Mouse (Mus musculus) C2C12 (cell line): ENCODE measurements around the gene Gpr84. TPM values are rescaled to one million over a fixed set of nuclear protein-coding genes. Genes with fewer than 3 reads are reported as not detected.

Experiments
- H3K27me3 ChIP-seq: one replicate; pipeline ENCODE4 v1.6.1; 2011; ENCODE audit not compliant: control insufficient read depth, insufficient read depth, insufficient read length
- H3K36me3 ChIP-seq: one replicate; pipeline ENCODE4 v1.6.1; 2011; ENCODE audit not compliant: control insufficient read depth, insufficient read depth
- H3K4me3 ChIP-seq: one replicate; pipeline ENCODE4 v1.5.1; 2011; ENCODE audit warnings: mild to moderate bottlenecking, control low read depth; ENCODE audit not compliant: poor library complexity, insufficient read depth, severe bottlenecking
- H3K79me2 ChIP-seq: one replicate; pipeline ENCODE4 v1.6.1; 2011; ENCODE audit not compliant: control insufficient read depth, insufficient read depth
- H3K79me3 ChIP-seq: one replicate; pipeline ENCODE4 v1.6.1; 2011; ENCODE audit warnings: low read depth, control low read depth
- H3ac ChIP-seq: one replicate; pipeline ENCODE3; 2011; ENCODE audit warnings: low read depth; ENCODE audit not compliant: control insufficient read depth, insufficient read length
- CEBPB ChIP-seq: IDR thresholded peaks from one replicate; pipeline ENCODE4 v1.6.1; 2011; ENCODE audit warnings: low read depth, mild to moderate bottlenecking, control low read depth, moderate library complexity
- CTCF ChIP-seq: IDR thresholded peaks from one replicate; pipeline ENCODE4 v1.5.1; 2011; ENCODE audit not compliant: control insufficient read depth, insufficient read depth, insufficient read length
- FOSL1 ChIP-seq: IDR thresholded peaks from one replicate; pipeline ENCODE4 v1.8.0; 2011; ENCODE audit warnings: mild to moderate bottlenecking, low read length; ENCODE audit not compliant: poor library complexity, insufficient read depth, severe bottlenecking
- MAX ChIP-seq: IDR thresholded peaks from one replicate; pipeline ENCODE4 v1.6.1; 2011; ENCODE audit warnings: mild to moderate bottlenecking, control low read depth
- MYOD1 ChIP-seq: IDR thresholded peaks from one replicate; pipeline ENCODE4 v1.6.1; 2011; ENCODE audit warnings: low read depth; ENCODE audit not compliant: control insufficient read depth, insufficient read length
- MYOG ChIP-seq: IDR thresholded peaks from one replicate; pipeline ENCODE4 v1.6.1; 2011; ENCODE audit not compliant: control insufficient read depth, insufficient read length; ENCODE audit errors: extremely low read depth
- USF1 ChIP-seq: IDR thresholded peaks from one replicate; pipeline ENCODE4 v1.6.1; 2011; ENCODE audit warnings: low read depth, mild to moderate bottlenecking, control low read depth, moderate library complexity
- polyA plus RNA-seq: library from polyadenylated mRNA; unstranded; fragments of >200 nt; fragmentation: generic; extraction: Trizol; gene quantifications from one replicate; pipeline ENCODE4 v1.2.1, GENCODE M21; 2012; ENCODE audit warnings: missing spikeins

The Gpr84 gene
- polyA plus RNA-seq, 1 experiment: not detected

DNA sequence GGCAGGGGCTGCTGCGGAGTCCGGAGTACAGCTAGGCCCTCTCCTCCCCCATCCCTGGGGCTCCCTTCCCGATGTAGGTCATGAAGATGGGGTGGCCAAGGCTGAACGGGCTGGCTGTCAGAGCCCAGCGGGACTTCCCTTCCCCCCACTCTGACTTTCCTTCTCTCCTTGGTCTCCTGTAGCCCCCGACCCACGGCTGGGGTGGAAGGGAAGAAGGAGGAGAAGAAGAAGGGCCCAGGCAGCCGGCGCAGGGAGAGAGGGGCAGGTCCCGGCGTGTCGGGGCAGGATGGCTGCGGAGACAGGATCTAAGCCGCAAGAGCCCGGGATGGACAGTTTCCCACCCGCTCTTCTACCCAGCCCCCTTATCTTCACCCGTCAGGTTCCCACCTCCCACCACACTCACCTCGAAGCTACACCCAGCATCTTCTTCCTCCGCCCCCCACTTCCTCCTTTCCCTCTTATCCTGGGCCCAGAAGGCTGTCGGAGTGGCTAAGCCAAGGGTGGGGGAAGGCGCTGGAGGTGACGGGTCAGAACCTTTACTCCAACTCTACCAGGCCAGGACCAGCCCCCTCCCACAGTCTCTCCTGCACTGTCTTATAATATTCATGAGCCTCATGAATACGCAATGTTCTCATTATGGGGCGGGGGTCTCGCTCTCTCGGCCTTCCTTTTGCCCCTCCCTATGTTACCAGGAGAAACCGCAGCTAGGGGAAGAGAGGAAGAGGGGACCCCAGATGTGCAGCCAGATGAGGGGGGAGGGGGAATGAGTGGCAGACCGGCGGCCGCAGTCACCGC lies 29.0 kb upstream of the Gpr84 start:
- H3K27me3 ChIP-seq: no peaks in the 10 kb centered on the region
- no peak overlapping the region for H3K4me3 ChIP-seq

DNA sequence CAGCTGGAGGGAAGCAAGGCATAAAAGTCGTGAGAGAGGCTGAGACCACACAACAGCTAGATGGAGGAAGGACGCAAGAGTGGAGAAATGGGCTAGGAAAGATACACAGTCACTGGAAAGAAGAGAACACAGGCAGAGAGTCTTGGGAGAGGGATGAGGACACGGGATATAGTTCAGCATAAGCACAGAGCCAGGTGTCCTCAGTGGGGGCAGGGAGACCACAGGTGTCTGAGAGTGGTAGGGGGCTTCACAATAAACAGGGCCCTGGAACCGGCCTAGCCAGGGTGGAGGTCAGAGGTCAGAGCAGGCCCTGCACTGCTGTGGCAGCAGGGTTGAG lies 28.4 kb upstream of the Gpr84 start:
- Histone ChIP-seq H3K27me3 (no peaks in the 10 kb centered on the region), H3K36me3 (peaks cover 18% of the 10 kb centered on the region), H3ac (no peak overlapping the region), H3K79me2 (no peaks in the 10 kb centered on the region), H3K4me3 (no peak overlapping the region), H3K79me3 (no peaks in the 10 kb centered on the region)
- TF ChIP-seq MAX (no peak), MYOD1 (no peak), FOSL1 (no peak), CEBPB (no peak), CTCF (no peak), MYOG (no peak)

More for the DNA sequence above, 29.0 kb upstream of the Gpr84 start:
- H3K79me2 ChIP-seq: no peaks in the 10 kb centered on the region
- H3ac ChIP-seq: no peak overlapping the region
- peaks cover 24% of the 10 kb centered on the region for H3K36me3 ChIP-seq
- no peaks in the 10 kb centered on the region for H3K79me3 ChIP-seq
- TF ChIP-seq CTCF (no peak), MYOD1 (no peak), CEBPB (no peak), MYOG (no peak)

DNA sequence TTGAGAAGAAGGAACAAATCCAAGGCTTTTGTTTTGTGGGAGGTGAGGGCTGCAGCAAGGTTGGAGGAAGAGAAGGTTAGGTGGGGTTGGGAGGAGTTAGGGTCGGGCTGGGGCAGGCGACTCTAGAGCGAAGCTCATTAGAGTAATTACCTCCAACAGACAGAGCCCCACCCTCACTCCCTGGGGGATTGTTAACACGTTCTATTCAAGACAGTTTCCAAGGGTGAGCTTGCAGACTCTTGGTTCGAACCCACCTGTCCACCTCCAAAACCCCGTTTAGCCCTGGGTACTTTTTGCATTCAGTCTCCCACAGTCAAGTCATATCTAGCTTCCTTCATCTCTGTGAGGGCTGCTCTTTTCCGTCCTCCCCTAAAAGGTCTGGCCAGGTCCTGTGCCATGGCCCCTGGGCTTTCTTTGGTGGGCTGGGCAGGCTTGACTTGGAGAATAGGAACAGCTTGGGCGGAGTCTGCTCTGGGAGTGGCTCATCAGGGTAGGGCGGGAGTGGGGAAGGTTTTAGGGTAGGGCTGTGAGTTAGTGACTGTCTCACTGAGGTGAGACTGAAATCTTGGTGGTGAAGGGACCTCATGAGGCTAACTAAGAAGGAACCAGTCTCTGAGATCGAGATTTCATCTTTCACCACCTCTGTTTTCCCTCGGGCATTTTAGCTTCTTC lies 26.7 kb upstream of the Gpr84 start:
- no peak for TF ChIP-seq CTCF
- no peak for TF ChIP-seq MYOG
- no peak for TF ChIP-seq MAX
- TF ChIP-seq CEBPB: no peak
- TF ChIP-seq USF1: no peak
- no peak for TF ChIP-seq FOSL1
- no peak for TF ChIP-seq MYOD1
- Histone ChIP-seq H3K27me3 (no peaks in the 10 kb centered on the region), H3K4me3 (no peak overlapping the region), H3K36me3 (peaks cover 5% of the 10 kb centered on the region), H3K79me3 (no peaks in the 10 kb centered on the region), H3K79me2 (no peaks in the 10 kb centered on the region), H3ac (no peak overlapping the region)

DNA sequence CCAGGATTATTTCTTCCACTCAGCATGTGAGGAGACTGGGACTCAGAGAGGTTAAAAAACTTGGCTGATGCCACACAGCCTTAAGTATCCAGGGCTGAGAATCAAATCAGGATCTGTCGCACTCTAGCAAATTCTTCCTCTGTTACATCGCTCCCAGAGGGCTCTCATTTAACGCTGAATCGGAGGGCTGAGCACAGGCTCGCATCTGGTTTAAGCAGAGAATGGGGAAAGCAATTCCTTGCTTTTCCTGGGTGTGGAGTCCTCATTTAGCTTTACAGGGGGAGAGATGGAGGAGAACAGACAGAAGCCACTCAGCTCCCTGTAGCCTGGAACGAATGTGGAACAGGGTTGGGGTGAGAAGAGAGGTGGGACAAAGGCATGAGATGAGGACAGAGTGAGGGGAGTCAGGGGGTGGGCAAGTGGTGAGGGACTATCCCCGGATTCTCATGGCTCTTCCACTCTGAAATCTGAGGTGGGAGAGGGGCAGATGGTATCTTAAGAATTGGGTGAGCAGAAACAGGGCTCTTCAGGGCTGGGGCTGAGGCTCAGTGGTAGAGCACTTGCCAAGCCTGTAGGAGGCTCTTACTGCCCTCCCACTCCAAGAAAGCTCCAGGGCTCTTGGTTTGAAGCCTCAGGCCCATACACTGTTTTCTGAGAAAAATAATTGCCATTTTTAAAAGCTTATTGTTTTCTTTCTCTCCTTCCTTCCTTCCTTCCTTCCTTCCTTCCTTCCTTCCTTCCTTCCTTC lies 25.2 kb upstream of the Gpr84 start:
- Histone ChIP-seq H3ac (no peak overlapping the region), H3K4me3 (no peak overlapping the region), H3K79me3 (no peaks in the 10 kb centered on the region), H3K27me3 (no peaks in the 10 kb centered on the region), H3K36me3 (no peaks in the 10 kb centered on the region), H3K79me2 (no peaks in the 10 kb centered on the region)
- TF ChIP-seq MYOG (no peak), CTCF (no peak), CEBPB (no peak), FOSL1 (no peak)

DNA sequence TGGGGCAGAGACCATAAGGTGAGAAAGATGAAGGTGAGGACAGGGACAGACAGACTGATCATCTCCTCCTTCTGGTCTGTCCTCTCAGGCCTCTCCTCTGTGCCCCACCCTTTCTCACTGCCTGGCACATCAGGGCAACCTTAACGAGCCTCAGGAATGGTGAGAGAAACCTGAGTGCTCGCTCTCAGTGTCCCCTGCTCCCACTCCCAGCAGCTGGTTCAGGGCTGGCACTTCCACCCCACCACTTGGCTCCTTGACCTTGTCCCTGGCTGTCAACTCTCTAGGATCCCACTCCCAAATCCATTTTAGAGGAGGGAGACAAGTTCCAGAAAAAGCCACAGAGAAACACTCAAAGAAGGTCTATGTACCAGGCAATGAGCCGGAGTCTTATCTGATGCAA lies 24.6 kb upstream of the Gpr84 start:
- TF ChIP-seq MYOG (no peak), USF1 (no peak), FOSL1 (no peak), CTCF (no peak), MYOD1 (no peak), MAX (no peak), CEBPB (no peak)

DNA sequence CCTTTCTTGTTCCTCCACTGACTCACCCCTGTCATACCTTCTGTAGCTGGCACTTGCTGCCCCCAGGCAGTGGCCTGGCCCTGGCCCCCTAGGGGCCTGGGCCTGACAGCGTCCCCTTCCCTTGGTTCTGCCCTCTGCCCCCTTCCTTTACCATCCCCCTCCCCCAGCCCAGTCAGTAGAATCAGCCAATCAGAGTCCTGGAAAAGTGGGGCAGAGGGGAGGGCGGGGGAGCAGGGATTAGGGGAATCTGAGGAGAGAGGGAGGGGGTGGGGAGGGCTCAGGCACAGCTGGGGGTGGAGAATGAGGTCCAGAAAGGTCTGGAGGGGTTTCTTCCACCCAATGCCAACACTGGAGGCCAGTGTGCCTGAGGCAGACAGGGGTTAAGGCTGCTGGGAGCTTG lies 23.8 kb upstream of the Gpr84 start:
- Histone ChIP-seq H3K79me3 (no peaks in the 10 kb centered on the region), H3K36me3 (no peaks in the 10 kb centered on the region), H3ac (no peak overlapping the region), H3K27me3 (no peaks in the 10 kb centered on the region), H3K79me2 (no peaks in the 10 kb centered on the region), H3K4me3 (no peak overlapping the region)
- TF ChIP-seq MAX: no peak
- no peak for TF ChIP-seq MYOG
- no peak for TF ChIP-seq USF1
- no peak for TF ChIP-seq CEBPB
- no peak for TF ChIP-seq CTCF
- TF ChIP-seq FOSL1: no peak
- no peak for TF ChIP-seq MYOD1

More for the DNA sequence above, 24.6 kb upstream of the Gpr84 start:
- no peaks in the 10 kb centered on the region for H3K27me3 ChIP-seq
- H3K36me3 ChIP-seq: no peaks in the 10 kb centered on the region
- no peaks in the 10 kb centered on the region for H3K79me3 ChIP-seq
- no peak overlapping the region for H3ac ChIP-seq
- no peaks in the 10 kb centered on the region for H3K79me2 ChIP-seq
- H3K4me3 ChIP-seq: no peak overlapping the region
